In the genomic region with DNA sequence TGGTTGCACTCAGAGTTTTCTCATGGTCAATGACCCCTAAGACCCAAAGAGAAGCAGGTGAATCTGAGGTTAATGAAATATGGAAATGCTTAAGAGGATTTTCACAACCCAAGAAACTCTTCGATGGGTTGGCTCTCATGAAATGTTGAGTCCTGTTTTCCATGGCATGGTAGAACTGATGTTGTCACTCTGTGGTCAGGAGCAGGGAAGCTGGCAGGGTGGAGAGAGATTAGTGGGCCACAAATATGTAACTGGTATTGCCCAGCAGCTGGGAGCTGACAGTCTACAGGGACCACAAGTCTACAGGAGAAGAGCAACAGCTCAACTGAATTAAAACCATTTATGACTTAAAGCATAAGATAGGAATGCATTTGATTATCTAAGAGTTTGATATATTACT, we compare ENCODE assay signal across 25 mouse cellular contexts.
"Had no signal": no experiment of that assay in that cellular context is flagged by ENCODE, and none has a peak within 500 bp of the region (broad histone marks: within the 10 kb centered on the region; RNA-seq: fewer than 3 reads in every experiment).

No protein-coding gene starts in this region.

- H3K4me2 ChIP-seq: heart, embryonic 12.5 days; hindbrain, embryonic 13.5 days; hindbrain, embryonic 15.5 days; kidney, embryonic 15.5 days; limb, embryonic 13.5 days; limb, embryonic 15.5 days; liver, embryonic 12.5 days had no signal

- DNase-seq: gastrocnemius, adult 2 months; gastrocnemius, postnatal 10 days; gastrocnemius, postnatal 25 days; heart, adult 18-20 months; heart, postnatal 10 days; heart, postnatal 4 days; kidney, adult 11 months; kidney, adult 2 months; kidney, adult 9 months; kidney, postnatal 14 days; layer of hippocampus, postnatal 36 days; left cerebral cortex, postnatal 4 days had no signal

- H3K36me3 ChIP-seq: heart, embryonic 10.5 days; heart, embryonic 12.5 days; hindbrain, embryonic 10.5 days; hindbrain, embryonic 13.5 days; hindbrain, embryonic 15.5 days; kidney, embryonic 15.5 days; limb, embryonic 13.5 days; limb, embryonic 15.5 days; liver, embryonic 12.5 days had no signal

- H3K27ac ChIP-seq: gastrocnemius, adult 2 months; heart, embryonic 10.5 days; hindbrain, embryonic 10.5 days; hindbrain, embryonic 13.5 days; hindbrain, embryonic 15.5 days; hindbrain, postnatal 0 days; kidney, embryonic 15.5 days; kidney, postnatal 0 days; limb, embryonic 13.5 days; limb, embryonic 15.5 days; liver, embryonic 12.5 days; liver, embryonic 14.5 days had no signal

- H3K27me3 ChIP-seq: heart, embryonic 12.5 days; hindbrain, embryonic 13.5 days; hindbrain, embryonic 15.5 days; kidney, embryonic 15.5 days; limb, embryonic 13.5 days; limb, embryonic 15.5 days; liver, embryonic 12.5 days had no signal

- ATAC-seq: hindbrain, postnatal 0 days; intestine, embryonic 16.5 days; liver, embryonic 12.5 days had no signal

- H3K9me3 ChIP-seq: heart, embryonic 10.5 days; heart, embryonic 12.5 days; hindbrain, embryonic 10.5 days; hindbrain, embryonic 13.5 days; hindbrain, embryonic 15.5 days; kidney, embryonic 15.5 days; limb, embryonic 13.5 days; limb, embryonic 15.5 days; liver, embryonic 12.5 days had no signal

- H3K4me1 ChIP-seq: heart, embryonic 10.5 days; heart, embryonic 12.5 days; hindbrain, embryonic 10.5 days; hindbrain, embryonic 13.5 days; hindbrain, embryonic 15.5 days; kidney, embryonic 15.5 days; limb, embryonic 13.5 days; limb, embryonic 15.5 days; liver, embryonic 12.5 days had no signal

- H3K9ac ChIP-seq: heart, embryonic 12.5 days; hindbrain, embryonic 13.5 days; hindbrain, embryonic 15.5 days; kidney, embryonic 15.5 days; limb, embryonic 13.5 days; limb, embryonic 15.5 days; liver, embryonic 12.5 days; liver, embryonic 14.5 days had no signal

- H3K4me3 ChIP-seq: gastrocnemius, adult 2 months; heart, embryonic 10.5 days; heart, embryonic 12.5 days; hindbrain, embryonic 10.5 days; hindbrain, embryonic 13.5 days; hindbrain, embryonic 15.5 days; kidney, embryonic 15.5 days; limb, embryonic 13.5 days; limb, embryonic 15.5 days; liver, embryonic 12.5 days had no signal
